Mouse (Mus musculus) midbrain, embryonic 13.5 days (tissue): ENCODE data around the gene 4930432K21Rik. TPM values are rescaled to one million over a fixed set of nuclear protein-coding genes. Genes with fewer than 3 reads are reported as not detected.

Experiments used
- ATAC-seq: fragments of 200-750 bp; cut with Nextera tagmentation; 2 replicates; pipeline ENCODE4 v1.8.0; 2017; ENCODE audit warnings: mild to moderate bottlenecking, moderate TSS enrichment, moderate library complexity
- H3K27ac ChIP-seq: fragments of 300-500 bp; sonication (generic); 2 replicates; pipeline ENCODE4 v1.5.1; 2015; ENCODE audit warnings: inconsistent platforms, mild to moderate bottlenecking, moderate library complexity
- H3K27me3 ChIP-seq: fragments of 300-500 bp; sonication (generic); 2 replicates; pipeline ENCODE4 v1.6.1; 2015; ENCODE audit warnings: mild to moderate bottlenecking, inconsistent platforms
- H3K36me3 ChIP-seq: fragments of 300-500 bp; sonication (generic); 2 replicates; pipeline ENCODE4 v1.6.1; 2015; ENCODE audit warnings: mild to moderate bottlenecking, inconsistent platforms
- H3K4me1 ChIP-seq: fragments of 300-500 bp; sonication (generic); replicated peaks from 2 replicates; pipeline ENCODE4 v1.6.1; 2015; ENCODE audit warnings: inconsistent platforms
- H3K4me2 ChIP-seq: fragments of 300-500 bp; sonication (generic); replicated peaks from 2 replicates; pipeline ENCODE4 v1.6.1; 2015; ENCODE audit warnings: moderate library complexity, mild to moderate bottlenecking, inconsistent platforms
- H3K4me3 ChIP-seq: fragments of 300-500 bp; sonication (generic); replicated peaks from 2 replicates; pipeline ENCODE4 v1.5.1; 2015; ENCODE audit warnings: mild to moderate bottlenecking, inconsistent platforms
- H3K9ac ChIP-seq: fragments of 300-500 bp; sonication (generic); replicated peaks from 2 replicates; pipeline ENCODE4 v1.6.1; 2015; ENCODE audit warnings: mild to moderate bottlenecking, inconsistent platforms
- H3K9me3 ChIP-seq: fragments of 300-500 bp; sonication (generic); 2 replicates; pipeline ENCODE4 v1.6.1; 2016; ENCODE audit warnings: mild to moderate bottlenecking, inconsistent platforms
- WGBS: fragments of 180-500 bp; shearing (Covaris S2); methylation state at CpG from one replicate; pipeline ENCODE4 v1.1.7; 2015; 5-methylcytosine and 5-hydroxymethylcytosine counted together
- microRNA counts: library from miRNA; unstranded; fragments of <30 nt; microRNA quantifications from one replicate; lab custom pipeline; 2016
- microRNA-seq: library from miRNA; unstranded; fragments of <30 nt; microRNA quantifications from one replicate; pipeline ENCODE4, GENCODE M21; 2016
- polyA plus RNA-seq: library from polyadenylated mRNA; unstranded; fragments of >200 nt; fragmentation: Nextera tagmentation; extraction: Ambion mirVana; gene quantifications from 2 replicates; pipeline ENCODE4 v1.2.1, GENCODE M21; 2015

The 4930432K21Rik gene
- polyA plus RNA-seq, 1 experiment from 2014 or later = 2.7 TPM

DNA sequence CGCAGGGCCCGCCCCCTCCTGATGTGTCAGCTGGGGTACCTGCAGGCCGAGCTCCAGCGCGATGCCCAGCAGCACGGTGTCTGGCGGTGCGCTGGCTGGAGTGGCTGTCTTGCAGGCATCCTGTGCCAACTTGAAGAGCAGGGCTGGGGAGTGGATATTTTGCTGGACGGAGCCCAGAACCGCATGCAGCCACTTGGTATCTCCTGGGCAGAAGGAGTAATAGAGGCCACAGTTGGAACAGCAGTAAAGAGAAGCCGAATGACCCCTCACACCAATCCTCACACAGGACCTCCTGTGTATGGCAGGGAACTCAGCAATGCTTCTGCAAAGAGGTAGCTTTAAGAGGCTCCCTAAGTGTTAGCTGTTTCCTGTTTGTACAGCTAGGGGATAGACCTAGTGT, 69.4 kb downstream of the 4930432K21Rik start:
- Histone ChIP-seq H3K4me2 (no peak overlapping the region), H3K27ac (no peak overlapping the region), H3K9me3 (no peaks in the 10 kb centered on the region), H3K27me3 (no peaks in the 10 kb centered on the region), H3K36me3 (peaks cover 97% of the 10 kb centered on the region), H3K9ac (no peak overlapping the region), H3K4me1 (no peaks in the 10 kb centered on the region), H3K4me3 (no peak overlapping the region)
- ATAC-seq = no peak
- WGBS = 95% methylated on average over 11 of the region's 11 CpGs

GRCm38 (mm10) chr8:84218143-84218542, 70.3 kb downstream of the 4930432K21Rik start:
- 96% methylated on average over 5 of the region's 5 CpGs for WGBS
- peaks cover 97% of the 10 kb centered on the region for H3K36me3 ChIP-seq
- H3K4me1 ChIP-seq = no peaks in the 10 kb centered on the region

GRCm38 (mm10) chr8:84220105-84220504, 72.3 kb downstream of the 4930432K21Rik start:
- Histone ChIP-seq H3K9ac (no peak overlapping the region), H3K4me2 (no peak overlapping the region), H3K27ac (no peak overlapping the region), H3K27me3 (no peaks in the 10 kb centered on the region), H3K36me3 (peaks cover 97% of the 10 kb centered on the region), H3K4me1 (no peaks in the 10 kb centered on the region), H3K9me3 (no peaks in the 10 kb centered on the region), H3K4me3 (no peak overlapping the region)
- WGBS = 79% methylated on average over 7 of the region's 7 CpGs
- ATAC-seq = no peak

More at GRCm38 (mm10) chr8:84218143-84218542, 70.3 kb downstream of the 4930432K21Rik start:
- no peak overlapping the region for H3K4me3 ChIP-seq
- no peaks in the 10 kb centered on the region for H3K9me3 ChIP-seq
- H3K27me3 ChIP-seq = no peaks in the 10 kb centered on the region
- H3K4me2 ChIP-seq = no peak overlapping the region
- no peak overlapping the region for H3K9ac ChIP-seq
- no peak overlapping the region for H3K27ac ChIP-seq
- ATAC-seq = no peak

MicroRNAs encoded within 50 kb of the gene (microRNA counts, 519-probe panel; counts per million panel counts)
- microRNA mmu-miR-181c (lab: Ali Mortazavi, UCI) (3,934 counts per million, percentile 73 among the panel's probes with 10 or more counts), microRNA mmu-miR-23a (lab: Ali Mortazavi, UCI) (4,482 counts per million, percentile 81 among the panel's probes with 10 or more counts), microRNA mmu-miR-27a (lab: Ali Mortazavi, UCI) (5,010 counts per million, percentile 87 among the panel's probes with 10 or more counts)

Small RNA genes within 50 kb of the gene (microRNA-seq; reads per million reads assigned to microRNA genes)
- not detected for gene Gm25110
- 18,802 reads per million, percentile 97 among the genes with 10 or more reads in this experiment for gene Mir181c
- 9,842 reads per million, percentile 96 among the genes with 10 or more reads in this experiment for gene Mir181d
- gene Mir23a = 3,346 reads per million, percentile 87 among the genes with 10 or more reads in this experiment
- gene Mir24-2 = not detected
- gene Mir27a = 48.2 reads per million, percentile 45 among the genes with 10 or more reads in this experiment
- gene Mir3074-2 = not detected

Other genes with a start within 250 kb of the 4930432K21Rik start
- 45.1 and 46.1 TPM in 2 replicates for gene Adgrl1, start 247.9 kb upstream of the 4930432K21Rik start, polyA plus RNA-seq
- 0.70 and 0.94 TPM in 2 replicates for gene Gm10644, start 192.8 kb upstream of the 4930432K21Rik start, polyA plus RNA-seq
- 25.0 and 25.7 TPM in 2 replicates for gene Asf1b, start 192.5 kb upstream of the 4930432K21Rik start, polyA plus RNA-seq
- 177 and 189 TPM in 2 replicates for gene Prkaca, start 175.0 kb upstream of the 4930432K21Rik start, polyA plus RNA-seq
- gene Samd1, start 150.4 kb upstream of the 4930432K21Rik start, polyA plus RNA-seq = 7.7 and 8.7 TPM in 2 replicates
- gene 1700067K01Rik, start 146.5 kb upstream of the 4930432K21Rik start, polyA plus RNA-seq = 0.26 and 0.89 TPM in 2 replicates
- 0.19 TPM in 1 of 2 replicates, not detected in the other for gene 2210011C24Rik, start 135.9 kb upstream of the 4930432K21Rik start, polyA plus RNA-seq
- 2.0 and 3.4 TPM in 2 replicates for gene Palm3, start 126.6 kb upstream of the 4930432K21Rik start, polyA plus RNA-seq
- 0.23 and 0.26 TPM in 2 replicates for gene Il27ra, start 105.4 kb upstream of the 4930432K21Rik start, polyA plus RNA-seq
- not detected in 2 replicates for gene Rln3, start 103.0 kb upstream of the 4930432K21Rik start, polyA plus RNA-seq
- gene Gm10643, start 82.9 kb upstream of the 4930432K21Rik start, polyA plus RNA-seq = 1.8 and 2.1 TPM in 2 replicates
- gene Rfx1, start 81.2 kb upstream of the 4930432K21Rik start, polyA plus RNA-seq = 9.8 and 10.0 TPM in 2 replicates
- 21.0 and 23.3 TPM in 2 replicates for gene Dcaf15, start 43.3 kb upstream of the 4930432K21Rik start, polyA plus RNA-seq
- 0.44 and 0.57 TPM in 2 replicates for gene Podnl1, start 22.0 kb upstream of the 4930432K21Rik start, polyA plus RNA-seq
- gene Cc2d1a, start 89 bp upstream of the 4930432K21Rik start, polyA plus RNA-seq = 24.5 and 24.7 TPM in 2 replicates
- gene Nanos3, start 37.2 kb downstream of the 4930432K21Rik start, polyA plus RNA-seq = 8.8 and 11.6 TPM in 2 replicates
- 44.9 and 47.4 TPM in 2 replicates for gene Zswim4, start 89.0 kb downstream of the 4930432K21Rik start, polyA plus RNA-seq
- gene D8Ertd738e, start 101.7 kb downstream of the 4930432K21Rik start, polyA plus RNA-seq = 261 and 273 TPM in 2 replicates
- 49.7 and 57.5 TPM in 2 replicates for gene Mri1, start 109.3 kb downstream of the 4930432K21Rik start, polyA plus RNA-seq
- 22.3 and 24.0 TPM in 2 replicates for gene Ccdc130, start 122.4 kb downstream of the 4930432K21Rik start, polyA plus RNA-seq
- gene Cacna1a, start 240.4 kb downstream of the 4930432K21Rik start, polyA plus RNA-seq = 18.6 and 19.0 TPM in 2 replicates